Mouse (Mus musculus) monocyte, adult 2 months (primary cell): ENCODE data around the gene Smim14.
"Not testable (repeated sequence)": the region's sequence is repeated elsewhere in the genome, so short reads cannot be mapped to it uniquely, and the experiment has no call there.

ENCODE experiments used
- DNase-seq, 2 experiments: peaks; one replicate each; pipeline ENCODE4 v3.0.0; 2022; ENCODE audit warnings: low spot score in 2 of 2, low read depth in 1 of 2

Smim14 gene

GRCm38 (mm10) chr5:65524831-65525230, 12.2 kb downstream of the Smim14 start:
- DNase-seq: no peak

DNA sequence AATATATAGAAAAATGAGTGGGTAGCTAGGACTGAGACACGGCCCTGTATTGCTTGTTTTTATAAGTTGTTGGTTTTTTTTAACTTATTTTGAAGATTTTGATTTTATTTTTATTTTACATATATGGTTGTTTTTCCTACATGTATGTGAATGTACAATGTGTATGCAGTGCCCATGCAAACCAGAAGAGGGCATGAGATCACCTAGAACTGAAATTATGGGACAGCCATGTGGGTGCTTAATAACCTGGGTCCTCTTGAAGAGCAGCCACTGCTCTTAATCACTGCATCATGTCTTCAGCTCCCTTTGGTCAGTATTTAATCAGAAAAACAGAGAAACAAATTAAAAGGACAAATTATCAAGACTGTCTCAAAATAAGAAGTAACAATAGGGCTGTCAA, 15.2 kb downstream of the Smim14 start:
- DNase-seq: no peak

- peak; percentile 6 to 59 for DNase-seq
Measured at GRCm38 (mm10) chr5:65514635-65515278, 22.2 kb downstream of the Smim14 start.

DNA sequence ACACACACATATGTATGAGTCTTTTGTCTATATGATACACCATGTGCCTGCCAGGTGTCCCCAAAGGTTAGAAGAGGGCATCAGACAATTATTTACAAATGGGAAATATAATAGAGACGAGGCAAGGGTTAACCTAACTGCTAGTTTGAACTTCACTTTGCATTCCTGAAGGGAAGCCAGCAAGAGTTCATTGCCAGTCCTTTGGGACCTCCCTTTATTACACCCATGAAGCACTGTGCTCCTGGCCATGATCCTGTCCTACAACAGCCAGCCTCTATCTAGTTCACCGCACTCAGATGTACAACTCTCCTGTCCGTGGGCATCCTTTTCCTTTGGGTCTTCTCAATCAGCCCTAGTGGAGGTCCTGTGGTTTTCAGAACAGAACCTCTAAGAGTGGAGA, 23.5 kb downstream of the Smim14 start:
- DNase-seq: no peak

DNA sequence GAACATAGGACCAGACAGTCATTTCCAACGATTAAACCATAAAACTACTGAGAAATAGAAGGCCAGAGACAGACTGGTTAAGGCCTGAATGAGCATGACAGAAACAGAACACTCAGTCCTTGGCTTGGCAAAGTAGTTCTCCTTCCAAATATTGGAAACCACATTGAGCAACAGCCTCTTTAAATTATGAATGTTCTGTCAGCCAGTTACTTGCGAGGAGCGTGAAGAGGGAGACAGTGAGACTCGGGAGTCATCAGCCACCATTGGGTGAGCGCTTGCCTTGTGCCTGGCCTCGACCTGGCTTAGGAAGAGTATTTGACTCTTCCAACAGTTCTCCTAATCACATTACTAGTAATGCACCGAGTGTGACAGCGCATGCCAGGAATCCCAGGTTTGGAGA, 28.6 kb downstream of the Smim14 start:
- no peak for DNase-seq

DNA sequence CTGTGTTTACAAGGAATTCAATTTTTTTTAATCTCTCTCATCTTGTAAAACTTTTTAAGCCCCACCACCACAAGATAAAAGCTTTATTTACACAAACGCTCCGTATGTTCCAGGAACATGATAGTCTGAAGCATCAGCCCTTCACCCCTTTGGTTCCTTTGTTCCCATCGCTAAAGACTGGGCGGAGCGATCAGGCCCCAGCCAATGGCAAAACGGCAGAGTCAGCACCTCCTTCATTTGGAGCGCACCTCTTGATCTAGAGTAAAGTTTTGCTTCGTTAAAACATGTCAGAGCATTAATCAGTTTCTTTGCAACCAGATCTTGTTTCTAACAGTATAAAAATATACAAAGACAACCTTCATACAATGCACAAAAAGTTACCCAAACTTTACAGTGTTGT, 31.2 kb downstream of the Smim14 start:
- DNase-seq: no peak

GRCm38 (mm10) chr5:65501407-65501806, 35.6 kb downstream of the Smim14 start:
- DNase-seq: no peak

- no peak for DNase-seq
Measured at GRCm38 (mm10) chr5:65500231-65500630, 36.8 kb downstream of the Smim14 start.

DNA sequence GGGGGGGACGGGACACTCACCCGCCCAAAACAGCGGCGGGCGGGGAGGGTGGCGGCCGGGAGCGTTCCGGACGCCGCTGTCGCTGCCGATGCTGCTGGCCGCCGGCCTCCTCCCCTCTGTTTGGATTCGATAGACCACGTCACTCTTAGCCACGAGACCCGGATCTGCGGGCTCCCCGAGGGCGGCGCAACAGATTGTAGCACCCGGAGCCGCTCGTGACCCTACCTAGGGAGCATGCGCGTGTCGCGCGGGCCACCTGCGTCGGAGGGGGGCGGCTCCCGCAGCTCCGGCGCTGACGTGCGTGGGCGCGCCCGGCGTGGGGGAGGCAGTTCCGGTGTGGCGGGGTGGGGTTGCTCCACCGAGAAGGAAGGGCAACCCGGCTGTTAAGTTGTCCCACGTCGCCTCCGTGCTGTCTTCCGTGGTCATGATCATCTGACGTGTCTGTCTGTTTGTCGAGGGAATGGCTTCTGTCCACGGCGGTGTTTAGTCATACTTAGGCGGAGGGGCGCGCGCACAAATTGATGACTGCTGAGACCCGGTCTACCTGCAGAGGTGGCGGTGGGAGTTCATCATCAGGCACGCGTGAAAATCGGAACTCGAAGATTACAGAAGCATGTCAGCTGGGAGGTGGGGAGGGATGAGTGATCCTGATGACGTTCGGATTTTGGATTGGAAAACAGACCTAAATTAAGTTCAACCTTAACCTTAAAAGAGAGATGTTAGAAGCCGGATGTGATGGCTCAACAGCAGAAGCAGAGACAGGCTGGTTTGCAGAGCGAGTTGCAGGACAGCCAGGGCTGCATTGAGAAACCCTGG, 44.1 kb downstream of the Smim14 start, which contains the start of gene Gm43552:
Gm43552 (minus strand) TSS at position 118 of the 816 bp plus-strand sequence.
- DNase-seq: peak; percentile 96 to 97

GRCm38 (mm10) chr5:65491767-65492715, 44.9 kb downstream of the Smim14 start:
- DNase-seq: peak; percentile 59 to 74

DNA sequence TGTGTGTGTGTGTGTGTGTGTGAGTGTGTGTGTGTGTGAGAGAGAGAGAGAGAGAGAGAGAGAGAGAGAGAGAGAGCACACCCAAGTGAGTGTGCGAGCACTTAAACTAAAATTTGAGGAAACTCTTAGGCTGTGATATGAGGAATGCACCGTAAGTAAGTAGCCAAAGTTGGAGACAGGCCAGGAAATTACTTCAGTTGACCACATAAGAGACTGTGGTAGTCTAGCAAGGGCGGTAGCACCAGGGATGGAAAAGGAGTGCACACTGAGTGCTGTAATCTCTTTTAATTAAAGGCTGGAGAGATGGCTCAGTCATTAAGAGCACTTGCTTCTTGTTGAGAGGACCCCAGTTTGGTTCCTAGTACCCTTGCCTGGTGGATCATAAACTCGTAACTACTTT, 47.2 kb downstream of the Smim14 start:
- DNase-seq: peak in 1 of 2 experiments; percentile 22

- no peak for DNase-seq
Measured at GRCm38 (mm10) chr5:65488725-65489124, 48.3 kb downstream of the Smim14 start.

- no peak for DNase-seq
Measured at GRCm38 (mm10) chr5:65487381-65487780, 49.6 kb downstream of the Smim14 start.

GRCm38 (mm10) chr5:65486514-65486913, 50.5 kb downstream of the Smim14 start:
- DNase-seq: no peak

DNA sequence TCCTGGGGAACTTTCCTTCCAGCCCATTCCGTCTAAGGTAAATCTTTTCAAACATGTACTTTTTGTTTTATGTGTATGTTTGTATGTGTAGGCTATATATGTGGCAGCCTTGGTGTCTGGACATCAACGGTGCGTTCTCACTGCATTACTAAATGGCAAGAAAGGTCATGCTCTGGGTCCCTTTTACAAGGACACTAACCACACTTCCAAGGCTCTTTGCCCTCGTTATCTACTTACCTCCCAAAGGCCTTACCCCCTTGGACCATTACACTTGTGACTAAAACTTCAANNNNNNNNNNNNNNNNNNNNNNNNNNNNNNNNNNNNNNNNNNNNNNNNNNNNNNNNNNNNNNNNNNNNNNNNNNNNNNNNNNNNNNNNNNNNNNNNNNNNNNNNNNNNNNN, 54.0 kb downstream of the Smim14 start:
- no peak for DNase-seq

DNA sequence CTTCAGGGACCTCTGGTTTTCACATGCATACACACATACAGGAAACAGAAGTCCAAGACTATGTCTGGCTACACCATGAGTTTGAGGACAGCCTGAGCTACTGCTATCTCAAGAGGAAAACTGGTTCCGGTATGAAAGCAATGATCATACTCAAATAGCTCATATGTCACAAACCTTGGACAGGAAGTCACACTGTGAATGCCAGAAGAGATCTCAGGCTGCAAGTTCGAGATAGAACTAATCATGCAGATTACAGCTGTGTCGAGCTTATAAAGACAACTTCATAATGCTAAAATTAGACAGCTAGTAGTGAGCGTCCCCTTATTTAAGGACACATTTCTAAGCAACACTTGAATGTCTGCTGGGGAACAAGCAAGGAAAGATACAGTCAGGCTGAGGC, 56.5 kb downstream of the Smim14 start:
- DNase-seq: no peak

GRCm38 (mm10) chr5:65479681-65480445, 57.1 kb downstream of the Smim14 start:
- no peak for DNase-seq

- DNase-seq: no peak
Measured at GRCm38 (mm10) chr5:65478224-65478623, 58.8 kb downstream of the Smim14 start.

DNA sequence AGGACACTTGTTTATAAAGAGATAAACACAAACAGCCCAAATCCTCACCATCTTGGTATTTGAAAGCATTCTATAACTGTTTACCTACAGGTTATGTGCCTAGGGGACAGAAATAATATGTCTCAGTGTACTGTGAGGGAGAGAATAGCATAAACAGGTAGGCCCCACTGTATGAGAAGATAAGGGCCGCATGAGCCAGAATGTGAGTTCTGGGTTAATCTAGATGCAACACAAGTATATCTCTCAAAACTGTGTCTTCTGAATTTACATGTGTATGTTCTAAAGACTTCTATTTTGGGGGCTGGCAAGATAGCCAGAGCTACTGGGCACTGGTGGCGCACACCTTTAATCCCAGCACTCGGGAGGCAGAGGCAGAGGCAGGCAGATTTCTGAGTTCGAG, 60.2 kb downstream of the Smim14 start:
- DNase-seq: not testable (repeated sequence)

- peak; percentile 9 to 17 for DNase-seq
Measured at GRCm38 (mm10) chr5:65475806-65476205, 61.2 kb downstream of the Smim14 start.

DNA sequence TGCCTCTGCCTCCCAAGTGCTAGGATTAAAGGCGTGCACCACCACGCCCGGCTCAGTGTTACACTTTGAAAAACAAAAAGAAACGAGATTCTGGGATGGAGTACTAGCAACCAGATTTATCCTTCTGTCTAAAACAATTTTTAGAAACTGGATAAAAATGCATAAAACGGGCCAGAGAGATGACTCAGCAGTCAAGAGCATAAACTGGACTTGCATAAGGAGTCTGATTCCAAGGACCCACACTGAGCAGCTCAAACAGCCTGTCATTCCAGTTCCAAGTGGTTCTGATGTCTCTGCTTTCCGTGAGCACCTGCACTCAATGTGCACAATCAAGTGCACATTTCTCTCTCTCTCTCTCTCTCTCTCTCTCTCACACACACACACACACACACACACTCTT, 67.2 kb downstream of the Smim14 start:
- no peak for DNase-seq
